Mouse (Mus musculus): ENCODE measurements around the gene Proser1.

The Proser1 gene

GRCm38 (mm10) chr3:53467356-53467755, 3.9 kb downstream of the Proser1 start:
- DNase-seq, result no peak

- no peak for DNase-seq
These were observed 6.2 kb downstream of the Proser1 start for GRCm38 (mm10) chr3:53469650-53470049.

- DNase-seq, result no peak
These were observed 8.6 kb downstream of the Proser1 start for GRCm38 (mm10) chr3:53472061-53472460.

GRCm38 (mm10) chr3:53474179-53474578, 10.7 kb downstream of the Proser1 start:
- no peak for DNase-seq

- peak in 1 of 2 experiments; percentile 34 for DNase-seq
These were observed 12.4 kb downstream of the Proser1 start for GRCm38 (mm10) chr3:53475889-53476288.

GRCm38 (mm10) chr3:53477468-53477867, 14.0 kb downstream of the Proser1 start:
- no peak for DNase-seq

GRCm38 (mm10) chr3:53478419-53479046, 15.1 kb downstream of the Proser1 start:
- DNase-seq, result no peak

GRCm38 (mm10) chr3:53483414-53484059, 20.1 kb downstream of the Proser1 start:
- DNase-seq, result no peak

GRCm38 (mm10) chr3:53486561-53486960, 23.1 kb downstream of the Proser1 start:
- DNase-seq, result no peak

- no peak for DNase-seq
These were observed 23.6 kb downstream of the Proser1 start for GRCm38 (mm10) chr3:53486996-53487576.

- DNase-seq, result no peak
These were observed 24.9 kb downstream of the Proser1 start, which contains the start of gene Stoml3 for GRCm38 (mm10) chr3:53488353-53488752. Gene Stoml3, plus strand, starts transcription at chr3:53488653.

- DNase-seq, result no peak
These were observed 35.0 kb downstream of the Proser1 start for GRCm38 (mm10) chr3:53498351-53498905.

- no peak for DNase-seq
These were observed 39.0 kb downstream of the Proser1 start for GRCm38 (mm10) chr3:53502428-53502827.

- no peak for DNase-seq
These were observed 49.6 kb downstream of the Proser1 start for GRCm38 (mm10) chr3:53513096-53513495.

GRCm38 (mm10) chr3:53514221-53515065, 51.0 kb downstream of the Proser1 start:
- DNase-seq, result no peak

- no peak for DNase-seq
These were observed 59.3 kb downstream of the Proser1 start for GRCm38 (mm10) chr3:53522794-53523193.

- peak; percentile 10 to 37 for DNase-seq
These were observed 62.3 kb downstream of the Proser1 start for GRCm38 (mm10) chr3:53525737-53526136.

- no peak for DNase-seq
These were observed 66.8 kb downstream of the Proser1 start for GRCm38 (mm10) chr3:53530305-53530704.

All from spleen, adult 18-20 months (tissue).